Mouse (Mus musculus): Measurements from ENCODE around the gene Tomm40l.

DNA sequence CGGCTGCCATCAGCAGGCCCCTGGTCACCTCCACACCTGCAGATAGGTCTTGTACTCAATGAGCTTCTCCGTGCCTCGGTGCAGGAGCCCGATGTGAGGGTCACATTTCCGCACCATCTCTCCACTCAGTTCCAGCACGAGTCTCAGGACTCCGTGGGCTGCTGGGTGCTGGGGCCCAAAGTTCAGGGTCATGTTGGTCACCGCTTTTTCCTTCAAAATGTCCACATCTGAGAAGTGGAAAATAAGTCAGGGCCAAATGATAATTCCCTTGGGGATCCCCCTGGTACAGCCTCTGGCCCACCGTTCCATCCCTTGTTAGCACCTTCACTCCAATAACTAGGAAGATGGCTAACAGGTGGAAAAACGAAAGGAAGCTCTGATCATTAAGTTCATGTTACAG lies 18.6 kb upstream of the Tomm40l start:
- TF ChIP-seq POLR2A (IDR thresholded peaks at IDR 0.05; ENCODE audit: insufficient read depth, low read depth, low read length) (no peak), CTCF (IDR thresholded peaks at IDR 0.05; ENCODE audit: insufficient read depth, low read depth, low read length) (no peak)
